Mouse (Mus musculus) thymus, postnatal 36 days (tissue): Measurements from ENCODE around the gene Sympk.

ENCODE experiments used
- DNase-seq, 2 experiments: peaks; one replicate each; pipeline ENCODE4 v3.0.0; 2022; ENCODE audit warnings: mixed read lengths in 2 of 2

Gene Sympk

DNA sequence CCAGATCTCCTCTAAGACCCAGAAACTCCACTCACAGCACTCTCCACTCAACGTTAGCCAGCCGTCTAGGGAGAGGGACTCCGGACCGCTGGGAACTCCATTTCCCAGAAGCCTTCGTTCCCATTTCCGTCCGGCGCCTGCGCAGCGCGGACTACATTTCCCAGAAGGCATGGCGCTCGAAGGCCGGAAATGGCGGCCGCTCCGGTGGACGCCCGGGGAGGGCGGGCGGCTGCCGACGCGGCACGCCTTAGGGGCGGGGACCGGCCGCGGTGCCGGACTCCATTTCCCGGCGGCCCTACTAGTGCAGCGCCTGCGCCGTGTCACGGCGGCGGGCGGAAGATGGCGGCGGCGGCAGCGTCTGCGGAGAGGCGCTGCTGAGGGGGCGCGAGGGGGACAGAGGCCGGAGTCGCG is at the start of gene Sympk:
Gene Sympk, plus strand, starts transcription at position 282 of the 411 bp plus-strand sequence.
- DNase-seq, result peak; percentile 92 to 97

DNA sequence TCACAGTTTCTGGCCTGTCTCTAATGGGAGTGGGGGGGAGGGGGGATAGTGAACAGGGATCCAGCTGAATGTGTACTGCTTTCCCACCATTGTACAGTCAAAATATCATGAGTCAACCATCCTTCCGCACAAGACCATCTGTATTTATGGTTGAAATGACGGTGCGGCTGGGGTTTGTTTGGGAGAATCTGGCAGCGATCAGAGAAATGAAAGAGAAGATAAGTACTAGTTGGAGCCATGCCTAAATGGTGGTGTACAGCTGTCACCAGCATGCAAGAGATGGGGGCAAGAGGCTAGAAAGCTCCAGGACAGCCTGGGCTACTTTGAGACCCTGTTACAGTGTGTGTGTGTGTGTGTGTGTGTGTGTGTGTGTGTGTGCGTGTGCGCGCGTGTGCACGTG is 45.8 kb upstream of the Sympk start:
- no peak for DNase-seq

DNA sequence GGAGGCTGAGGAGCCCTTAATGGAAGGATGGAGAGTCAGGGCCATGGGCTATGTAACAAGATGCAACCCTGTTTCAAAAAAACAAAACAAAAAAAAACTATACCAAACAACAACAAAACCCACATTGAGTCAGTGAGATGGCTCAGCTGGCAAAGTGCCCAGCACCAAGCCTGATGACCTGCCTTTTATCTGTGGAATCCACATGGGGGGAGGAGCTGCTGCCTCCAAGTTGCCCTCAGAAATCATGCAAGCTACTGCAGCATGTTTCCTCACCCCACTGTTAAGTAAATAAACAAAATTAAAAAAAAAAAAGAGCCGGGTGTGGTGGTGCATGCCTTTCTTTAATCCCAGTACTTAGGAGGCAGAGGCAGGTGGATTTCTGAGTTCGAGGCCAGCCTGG is 37.7 kb upstream of the Sympk start:
- no peak for DNase-seq

DNA sequence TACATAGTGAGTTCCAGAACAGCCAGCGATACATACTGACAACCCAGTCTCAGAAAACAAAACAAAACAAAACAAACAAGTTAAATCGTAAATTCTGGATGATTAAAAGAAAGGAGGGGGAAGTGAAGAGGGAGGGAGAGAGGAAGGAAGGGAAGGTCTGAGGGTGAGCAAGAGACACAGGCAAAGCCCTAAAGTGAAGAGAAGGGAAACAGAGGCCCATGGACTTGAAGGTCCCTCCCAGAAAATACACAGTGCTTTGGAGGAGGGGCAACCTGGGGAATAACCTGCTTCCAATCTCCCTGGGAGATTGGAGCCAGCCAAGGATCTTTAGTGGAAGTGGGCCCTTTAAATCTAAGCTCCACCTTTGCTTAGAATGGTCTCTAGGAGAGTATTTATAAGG is 37.1 kb upstream of the Sympk start, which contains the start of gene Nanos2:
Gene Nanos2, plus strand, starts transcription at position 301 of the 400 bp plus-strand sequence.
- no peak for DNase-seq

DNA sequence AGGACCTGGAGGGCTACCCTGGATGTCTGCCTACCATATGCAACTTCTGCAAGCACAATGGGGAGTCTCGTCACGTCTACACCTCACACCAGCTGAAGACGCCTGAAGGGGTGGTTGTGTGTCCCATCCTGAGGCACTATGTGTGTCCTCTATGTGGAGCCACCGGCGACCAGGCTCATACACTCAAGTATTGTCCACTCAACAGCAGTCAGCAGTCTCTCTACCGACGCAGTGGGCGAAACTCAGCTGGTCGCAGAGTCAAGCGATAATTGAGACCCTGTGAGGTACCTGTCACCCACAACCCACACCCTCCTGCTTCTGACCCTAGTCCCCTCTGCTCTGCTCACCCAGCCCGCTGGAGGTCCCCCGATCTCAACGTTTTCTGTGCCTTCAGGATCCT is 36.4 kb upstream of the Sympk start:
- no peak for DNase-seq

DNA sequence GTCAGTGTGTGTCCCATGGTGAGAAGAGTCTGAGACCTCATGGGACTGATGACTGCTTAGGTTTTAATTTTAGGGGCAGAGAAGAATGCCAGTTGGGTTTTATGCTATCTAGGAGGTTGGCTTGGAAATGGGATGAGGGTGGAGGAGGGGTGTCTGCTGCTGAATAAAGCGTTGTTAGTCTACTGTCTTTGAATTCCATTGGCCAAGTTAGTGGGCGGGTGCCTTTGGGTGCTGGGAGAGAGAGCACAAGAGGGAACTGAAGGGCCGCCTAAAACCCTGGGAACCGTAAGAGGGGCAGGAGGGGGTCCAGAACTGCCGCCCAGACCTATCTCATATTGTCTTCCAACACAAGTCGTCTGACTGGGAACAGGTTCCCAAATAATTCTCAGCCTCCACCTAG is 35.4 kb upstream of the Sympk start:
- DNase-seq, result no peak

DNA sequence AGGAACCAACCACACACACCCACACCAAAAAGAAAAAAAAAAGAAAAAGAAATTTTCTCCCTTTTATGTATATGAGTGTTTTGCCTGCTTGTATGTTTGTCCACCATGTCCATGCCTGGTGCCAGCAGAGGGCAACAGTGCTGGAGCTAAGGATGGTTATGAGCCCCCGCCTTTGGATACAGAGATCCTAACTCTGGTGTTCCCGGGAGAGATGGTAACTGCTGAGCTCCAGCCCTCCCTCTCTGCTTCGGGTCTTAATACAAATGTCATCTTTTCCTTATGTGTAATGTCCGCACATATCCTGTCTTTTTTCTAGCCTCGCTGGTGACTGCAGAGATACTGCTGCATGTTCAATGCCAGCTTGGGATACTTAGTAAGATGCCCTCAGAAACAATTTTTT is 34.2 kb upstream of the Sympk start:
- DNase-seq, result no peak

DNA sequence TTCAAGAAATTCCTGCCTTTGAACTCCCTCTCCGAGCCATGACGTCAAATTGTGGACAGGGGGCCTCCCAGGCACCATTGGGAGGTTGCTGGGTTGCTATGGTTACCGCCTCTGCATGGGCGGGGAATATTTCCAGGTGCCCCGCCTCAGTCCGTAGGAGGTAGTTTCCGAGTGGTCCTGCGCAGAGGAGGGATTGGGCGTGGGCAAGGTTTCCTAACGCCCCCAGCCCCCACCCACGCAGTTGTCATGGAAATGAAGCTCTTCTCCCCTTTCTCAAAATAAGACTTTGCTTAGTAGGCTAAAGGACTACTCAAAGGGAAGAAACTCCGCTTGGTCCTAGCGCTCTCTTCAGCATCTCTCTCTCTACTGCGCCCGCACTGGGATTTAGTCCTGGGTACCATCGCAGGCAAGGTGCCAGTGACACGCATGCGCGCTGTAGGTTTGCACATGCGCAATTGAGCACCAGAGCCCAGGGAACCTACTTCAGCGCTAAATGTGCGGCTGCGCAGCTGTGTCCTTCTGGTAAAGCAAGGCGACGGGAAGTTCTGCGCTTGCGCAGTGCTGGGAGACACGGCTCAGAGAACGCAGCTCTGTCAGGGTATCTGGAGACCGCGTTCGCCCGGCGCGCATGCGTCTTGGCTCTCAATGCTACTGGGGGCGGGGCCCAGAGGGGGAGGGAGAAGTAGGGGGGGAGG is 33.4 kb upstream of the Sympk start, which contains the start of gene Mypop:
Gene Mypop, plus strand, starts transcription at position 645 of the 695 bp plus-strand sequence.
- DNase-seq, result peak; percentile 98 to 99

DNA sequence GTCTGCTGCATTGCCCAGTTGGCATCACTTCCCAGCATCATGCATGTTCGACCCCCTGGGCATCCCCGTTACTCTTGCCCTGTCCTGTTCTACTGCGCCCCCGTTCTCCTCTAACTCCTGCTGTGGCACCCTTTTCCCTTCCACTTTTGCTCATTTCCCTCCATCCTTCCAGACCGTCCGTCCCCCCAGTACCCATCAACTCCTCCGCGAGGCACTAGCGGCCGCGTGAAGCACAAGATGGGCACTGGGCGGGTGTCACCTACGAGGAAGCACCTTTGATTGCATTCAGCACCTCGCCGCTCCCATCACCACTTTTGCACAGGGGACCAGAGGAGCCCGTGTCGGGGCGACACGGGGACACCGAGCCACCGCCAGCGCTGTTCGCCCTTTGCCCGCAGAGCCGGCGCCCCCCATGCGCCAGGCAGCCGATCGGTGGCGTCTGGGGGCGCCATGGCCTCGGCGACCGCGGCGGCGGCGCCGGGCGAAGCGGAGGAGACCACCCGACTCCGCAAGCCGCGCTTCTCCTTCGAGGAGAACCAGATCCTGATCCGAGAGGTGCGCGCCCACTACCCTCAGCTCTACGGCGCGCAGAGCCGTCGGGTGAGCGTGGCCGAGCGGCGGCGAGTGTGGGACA is 32.4 kb upstream of the Sympk start:
- DNase-seq, result peak; percentile 25 to 49

DNA sequence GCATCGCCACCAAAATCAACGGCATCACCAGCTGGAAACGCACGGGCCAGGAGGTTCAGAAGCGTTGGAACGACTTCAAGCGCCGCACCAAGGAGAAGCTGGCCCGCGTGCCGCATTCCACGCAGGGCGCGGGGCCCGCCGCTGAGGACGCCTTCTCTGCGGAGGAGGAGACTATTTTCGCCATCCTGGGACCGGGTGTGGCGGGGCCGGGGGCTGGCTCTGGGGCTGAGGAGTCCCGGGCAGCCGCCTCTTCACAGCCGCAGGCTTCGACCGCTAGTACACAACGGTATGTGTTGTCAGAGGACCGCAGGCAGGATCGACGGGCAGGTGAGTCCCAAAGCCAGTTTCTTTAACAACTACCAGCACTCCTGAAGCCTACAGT is 31.9 kb upstream of the Sympk start:
- DNase-seq, result peak in 1 of 2 experiments; percentile 33

DNA sequence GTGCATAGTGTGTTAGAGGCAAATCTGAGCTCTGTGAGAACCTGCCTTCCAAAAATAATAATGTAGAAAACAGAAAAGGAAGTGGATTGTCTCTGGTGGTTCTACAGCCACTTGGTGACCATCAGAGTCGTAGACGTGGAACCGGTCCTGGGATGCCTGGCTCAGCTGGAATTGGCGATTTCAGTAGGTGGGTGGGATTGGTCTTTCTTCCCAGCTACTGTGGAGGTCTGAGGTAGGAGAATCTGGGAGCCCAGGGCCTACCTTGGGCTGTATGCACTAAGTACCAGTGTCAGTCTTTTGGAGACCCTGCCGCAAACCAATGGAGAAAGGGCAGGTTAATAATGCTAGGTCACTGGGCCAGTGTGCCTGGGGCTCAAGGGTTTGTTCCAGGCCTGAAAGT is 31.1 kb upstream of the Sympk start:
- no peak for DNase-seq

DNA sequence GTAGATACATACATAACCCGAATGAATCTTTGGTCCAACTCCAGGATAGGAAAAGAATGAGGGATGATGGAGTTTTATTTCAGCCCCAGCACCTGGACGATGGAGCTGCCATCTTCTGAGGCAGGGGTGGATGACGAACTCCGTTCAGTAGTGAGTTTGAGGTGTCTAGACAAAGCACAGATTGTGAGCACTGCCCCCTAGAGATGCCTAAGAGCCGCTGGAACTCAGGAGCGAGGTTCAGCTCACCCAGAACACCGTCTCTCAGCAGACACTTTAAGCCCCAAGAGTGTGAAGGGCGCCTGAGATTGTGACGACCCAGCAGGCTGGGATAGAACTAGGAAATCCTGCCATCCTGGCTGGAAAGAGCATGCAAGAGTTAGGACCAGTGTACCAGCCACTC is 25.3 kb upstream of the Sympk start:
- DNase-seq, result no peak

DNA sequence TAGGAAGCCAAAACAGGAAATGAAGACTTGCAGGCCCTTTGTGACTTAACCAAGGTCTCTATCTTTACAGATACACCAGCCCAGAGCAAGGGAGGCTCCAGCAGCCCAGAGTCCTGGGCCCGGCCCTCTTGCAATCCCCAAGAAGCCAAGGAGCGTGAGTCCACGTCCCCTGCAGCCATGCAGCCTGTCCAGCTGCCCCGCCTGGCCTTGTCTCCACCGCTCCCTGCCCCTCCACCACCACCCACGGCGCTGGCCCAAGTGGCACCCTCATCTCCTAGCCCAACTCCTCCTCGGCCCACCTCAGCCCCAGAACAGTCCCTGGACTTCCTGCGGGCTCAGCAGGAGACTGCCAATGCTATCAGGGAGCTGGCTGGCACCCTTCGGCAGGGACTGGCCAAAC is 23.8 kb upstream of the Sympk start:
- peak; percentile 44 to 61 for DNase-seq

DNA sequence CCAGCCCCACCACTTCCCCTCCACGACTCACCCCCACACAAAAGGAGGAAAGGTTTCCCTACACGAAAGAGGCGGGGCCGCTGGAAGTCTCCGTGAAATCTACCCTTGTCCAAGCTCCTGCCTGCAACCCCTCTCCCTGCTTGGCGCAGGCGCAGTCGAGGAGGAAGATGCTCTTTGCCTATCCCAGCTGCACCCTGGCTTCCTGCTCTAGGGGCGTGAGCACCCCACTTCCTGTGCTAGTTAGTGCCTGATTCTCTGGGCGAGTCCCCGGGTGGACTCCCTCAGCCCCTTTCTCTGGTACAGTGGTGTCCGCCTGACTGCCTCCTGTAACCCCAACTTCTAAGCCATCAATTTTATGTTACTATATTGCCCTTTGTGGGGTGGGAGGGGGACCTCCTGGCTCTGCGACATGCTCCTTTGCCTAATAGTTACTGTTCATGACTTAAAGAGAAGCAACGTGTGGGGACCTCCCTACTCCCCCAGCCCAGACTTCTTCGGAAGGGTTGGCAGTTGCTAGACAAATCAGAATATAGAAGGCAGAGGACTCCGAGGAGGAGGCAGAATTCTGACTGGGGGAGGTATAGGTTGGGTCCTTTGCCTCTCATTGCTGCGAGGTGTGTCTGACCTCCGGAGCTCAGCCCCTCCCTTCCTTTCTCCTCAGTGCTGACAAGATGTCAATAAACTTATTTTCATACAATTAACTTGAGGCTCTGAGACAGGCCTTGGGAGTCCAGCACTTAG is 22.9 kb upstream of the Sympk start:
- peak; percentile 92 to 96 for DNase-seq

DNA sequence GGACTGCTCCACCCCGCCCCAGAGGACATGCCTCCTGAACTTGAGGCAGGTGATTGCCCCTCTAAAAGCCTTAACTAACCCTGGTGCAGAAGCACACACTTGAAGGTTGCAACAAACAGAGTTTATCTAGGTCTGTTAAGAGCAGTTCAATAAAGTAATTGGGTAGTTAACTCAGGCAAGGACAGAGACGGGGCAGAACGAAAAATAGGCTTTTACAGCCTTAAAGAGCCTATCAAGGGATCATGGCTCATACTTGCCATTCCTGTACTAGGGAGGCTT is 22.4 kb upstream of the Sympk start:
- no peak for DNase-seq

DNA sequence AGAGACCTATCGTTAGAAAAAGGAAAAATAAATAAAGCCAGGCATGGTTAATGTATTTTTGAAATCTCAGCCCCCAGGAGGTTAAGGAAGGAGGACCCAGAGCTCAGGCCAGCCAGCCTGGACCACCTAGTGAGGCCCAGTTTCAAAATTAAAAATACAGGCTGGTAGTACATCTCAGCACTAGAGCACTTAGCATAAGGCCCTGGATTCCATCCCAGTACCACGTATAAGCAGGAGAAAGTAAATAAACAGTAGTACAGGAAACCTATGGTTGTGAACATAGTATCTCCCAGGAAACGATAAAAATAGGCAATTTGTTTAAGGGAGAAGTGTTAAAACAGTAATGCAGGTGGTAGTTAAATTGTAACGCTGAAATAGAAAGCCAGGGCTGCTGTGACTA is 22.1 kb upstream of the Sympk start:
- DNase-seq, result no peak

DNA sequence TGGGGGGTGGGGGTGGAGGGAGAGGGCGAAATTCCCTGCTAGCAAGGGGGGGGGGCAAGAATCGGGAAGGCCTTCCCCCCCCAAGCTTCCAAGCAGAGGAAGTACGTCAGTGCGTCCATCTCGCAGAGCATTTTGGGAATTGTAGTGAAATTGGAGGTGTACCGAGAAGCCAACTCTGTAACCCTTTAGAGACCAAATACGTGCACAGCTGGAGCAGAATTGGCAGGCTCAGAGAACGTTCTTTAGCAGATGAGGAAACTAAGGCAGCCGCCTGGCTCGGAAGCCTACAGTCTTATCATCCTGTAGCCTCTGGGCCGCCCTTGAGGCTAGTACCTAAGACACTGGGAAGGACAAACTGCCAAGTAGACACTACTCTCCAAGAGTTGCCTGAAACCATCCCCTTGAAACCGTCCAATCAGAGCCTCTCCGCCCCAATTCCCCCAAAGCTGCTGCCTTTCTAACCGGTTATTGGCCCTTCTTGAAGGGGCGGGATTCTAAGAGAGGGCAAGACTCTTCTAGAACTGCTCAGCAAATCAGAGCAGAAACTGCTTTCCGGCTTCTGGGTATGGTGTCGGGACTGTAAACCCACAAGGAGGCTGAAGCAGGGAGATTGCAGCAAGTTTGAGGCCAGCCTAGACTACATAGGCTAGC is 21.2 kb upstream of the Sympk start:
- DNase-seq, result peak; percentile 63 to 65

DNA sequence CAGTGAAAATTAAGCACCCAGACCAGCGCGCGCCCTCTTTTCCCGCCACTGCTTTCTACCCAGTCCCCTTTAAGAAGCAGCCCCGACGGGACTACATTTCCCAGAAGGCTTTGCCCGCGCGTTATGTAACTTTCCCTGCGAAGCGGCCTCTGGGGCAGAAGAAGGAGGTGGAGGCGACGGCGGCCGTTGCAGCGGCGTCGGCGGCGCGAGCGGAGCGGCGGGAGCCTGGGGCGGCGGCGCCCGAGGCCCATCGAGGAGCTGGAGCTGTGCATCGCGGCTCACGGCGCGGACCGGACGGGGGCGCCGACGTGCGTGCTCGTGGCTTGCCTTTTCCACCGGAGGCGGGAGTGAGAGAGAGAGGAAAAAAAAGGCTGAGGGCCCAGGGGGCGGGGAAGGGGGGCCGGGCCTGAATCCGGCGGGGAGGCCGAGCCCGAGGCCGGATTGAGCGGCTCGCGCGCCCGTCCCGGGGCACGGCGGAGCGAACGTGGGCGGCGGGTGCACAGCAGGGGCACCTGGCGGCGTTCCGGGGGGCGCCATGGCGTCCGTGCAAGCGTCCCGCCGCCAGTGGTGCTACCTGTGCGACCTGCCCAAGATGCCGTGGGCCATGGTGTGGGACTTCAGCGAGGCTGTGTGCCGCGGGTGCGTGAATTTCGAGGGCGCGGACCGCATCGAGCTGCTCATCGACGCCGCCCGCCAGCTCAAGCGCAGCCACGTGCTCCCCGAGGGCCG is 20.1 kb upstream of the Sympk start, which contains the start of gene Irf2bp1:
Gene Irf2bp1, plus strand, starts transcription at position 143 of the 729 bp plus-strand sequence.
- DNase-seq, result peak; percentile 90 to 93

DNA sequence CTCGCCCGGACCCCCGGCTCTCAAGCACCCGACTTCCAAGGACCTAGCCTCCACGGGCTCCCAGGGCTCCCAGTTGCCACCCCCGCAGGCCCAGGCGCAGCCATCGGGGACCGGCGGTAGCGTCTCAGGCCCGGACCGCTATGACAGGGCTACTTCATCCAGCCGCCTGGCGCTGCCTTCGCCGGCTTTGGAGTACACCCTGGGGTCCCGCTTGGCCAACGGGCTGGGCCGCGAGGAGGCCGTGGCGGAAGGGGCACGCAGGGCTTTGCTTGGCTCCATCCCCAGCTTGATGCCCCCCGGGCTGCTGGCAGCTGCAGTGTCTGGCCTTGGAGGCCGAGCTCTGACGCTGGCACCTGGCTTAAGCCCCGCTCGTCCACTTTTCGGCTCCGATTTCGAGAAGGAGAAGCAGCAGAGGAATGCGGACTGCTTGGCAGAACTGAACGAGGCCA is 19.5 kb upstream of the Sympk start:
- DNase-seq, result peak in 1 of 2 experiments; percentile 56

DNA sequence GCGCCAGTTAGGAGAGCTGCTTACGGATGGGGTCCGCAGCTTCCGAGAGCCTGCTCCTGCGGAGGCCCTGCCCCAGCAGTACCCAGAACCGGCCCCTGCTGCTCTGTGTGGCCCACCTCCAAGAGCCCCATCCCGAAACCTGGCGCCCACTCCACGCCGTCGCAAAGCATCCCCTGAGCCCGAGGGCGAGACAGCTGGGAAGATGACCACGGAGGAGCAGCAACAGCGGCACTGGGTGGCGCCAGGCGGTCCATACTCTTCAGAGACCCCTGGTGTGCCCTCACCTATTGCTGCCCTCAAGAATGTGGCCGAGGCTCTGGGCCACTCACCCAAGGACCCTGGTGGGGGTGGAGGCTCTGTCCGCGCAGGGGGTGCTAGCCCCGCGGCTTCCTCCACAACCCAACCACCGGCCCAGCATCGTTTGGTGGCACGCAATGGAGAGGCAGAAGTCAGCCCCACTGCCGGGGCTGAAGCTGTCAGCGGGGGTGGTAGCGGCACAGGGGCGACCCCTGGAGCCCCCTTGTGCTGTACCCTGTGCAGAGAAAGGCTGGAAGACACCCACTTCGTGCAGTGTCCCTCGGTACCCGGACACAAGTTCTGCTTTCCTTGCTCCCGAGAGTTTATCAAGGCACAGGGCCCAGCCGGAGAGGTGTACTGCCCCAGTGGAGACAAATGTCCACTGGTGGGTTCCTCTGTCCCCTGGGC is 18.6 kb upstream of the Sympk start:
- peak in 1 of 2 experiments; percentile 39 for DNase-seq

DNA sequence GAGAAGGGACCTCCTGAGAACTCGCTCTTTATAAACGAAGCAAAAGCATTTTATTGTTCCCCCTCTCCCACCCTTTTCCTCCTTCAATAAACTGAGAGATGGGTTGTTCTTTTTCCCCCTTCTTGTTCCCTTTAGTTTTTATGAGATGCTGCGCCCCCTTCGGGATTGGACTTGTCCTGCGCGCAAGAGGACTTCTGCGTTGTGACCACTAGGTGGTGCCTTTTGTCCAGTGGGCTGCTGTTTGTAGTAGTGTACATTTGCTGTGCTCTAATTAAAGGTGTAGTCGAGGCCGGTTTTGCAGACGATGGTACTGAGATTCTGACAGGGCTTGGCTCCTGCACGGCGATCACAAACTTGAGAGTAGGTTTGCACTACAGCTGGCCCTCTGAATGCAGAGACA is 17.7 kb upstream of the Sympk start:
- DNase-seq, result peak; percentile 71 to 75
